Mouse (Mus musculus) lung, postnatal 10 days (tissue): ENCODE results near the gene Krt7.

Source experiments
- DNase-seq: peaks from one replicate; pipeline ENCODE4 v3.0.0; 2021

The Krt7 gene

DNA sequence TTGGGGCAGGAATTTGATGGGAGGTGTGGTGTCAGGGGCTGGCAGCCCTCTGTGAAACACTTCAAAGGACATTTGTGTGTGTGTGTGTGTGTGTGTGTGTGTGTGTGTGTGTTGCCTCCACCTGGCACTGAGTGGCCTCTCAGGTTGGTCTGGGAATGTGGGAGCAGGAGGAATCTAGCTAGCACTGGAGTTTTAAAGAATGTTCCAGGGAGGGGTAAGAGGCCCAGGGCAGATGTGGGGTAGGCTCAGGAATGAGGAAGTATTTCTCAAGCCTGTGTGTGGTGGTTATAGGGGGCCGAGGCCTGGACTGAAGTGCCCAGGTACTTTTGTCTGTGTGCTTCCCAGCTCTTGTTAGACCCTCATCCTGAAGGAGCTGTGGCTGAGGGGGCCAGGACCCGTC lies at the start of gene Krt7:
Gene Krt7 (plus strand): TSS at position 269 of the 400 bp plus-strand sequence.
- DNase-seq, result peak; percentile 73

DNA sequence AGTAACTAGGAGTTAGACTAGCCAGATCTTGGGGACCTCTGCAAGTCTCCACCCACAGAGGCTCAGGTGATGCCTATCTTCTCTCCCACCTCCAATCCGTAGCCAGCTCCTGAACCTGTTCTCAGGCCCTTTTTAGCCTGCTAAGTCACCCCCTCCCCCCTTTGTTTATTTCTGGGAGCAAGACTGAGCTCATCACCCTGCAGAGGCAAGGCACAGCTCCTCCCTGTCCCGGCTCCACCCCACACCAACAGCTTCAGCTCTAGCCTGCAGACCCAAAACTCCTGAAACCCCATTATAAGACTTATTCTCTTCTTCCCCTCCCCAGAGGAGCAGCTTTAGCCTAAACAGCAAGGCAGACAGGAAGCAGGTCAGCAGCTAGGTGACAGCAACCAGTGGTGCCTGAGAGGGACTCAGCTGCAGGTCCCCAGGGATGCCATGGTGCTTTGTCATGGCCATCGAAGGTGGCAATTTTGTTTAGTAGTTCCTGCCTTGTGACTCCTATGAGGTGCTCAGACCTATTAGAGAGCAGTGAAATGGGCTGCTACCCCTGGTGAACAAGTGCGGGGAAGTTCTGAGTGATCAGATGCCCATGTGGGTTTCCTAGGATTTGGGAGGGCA lies 48.3 kb upstream of the Krt7 start:
- DNase-seq, result peak; percentile 63

DNA sequence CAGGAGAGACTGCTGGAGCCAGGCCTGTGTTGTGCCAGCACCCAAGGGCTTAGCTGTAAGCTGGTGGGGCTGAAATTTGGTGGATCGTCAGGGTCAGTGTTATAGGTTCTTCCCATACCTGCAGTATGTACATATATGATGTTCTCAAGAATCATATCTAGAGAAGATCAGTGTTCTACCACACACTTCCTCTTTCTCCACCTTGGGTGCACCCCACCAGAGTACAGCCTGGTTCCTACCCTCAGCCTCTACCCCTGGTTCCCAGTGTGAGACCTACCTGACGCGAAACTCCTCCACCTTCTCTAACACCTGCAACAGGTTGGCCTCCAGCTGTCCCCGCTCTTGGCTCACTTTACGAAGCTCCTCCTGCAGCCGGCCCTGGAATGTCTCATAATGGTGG lies 46.9 kb upstream of the Krt7 start:
- DNase-seq, result peak; percentile 3

DNA sequence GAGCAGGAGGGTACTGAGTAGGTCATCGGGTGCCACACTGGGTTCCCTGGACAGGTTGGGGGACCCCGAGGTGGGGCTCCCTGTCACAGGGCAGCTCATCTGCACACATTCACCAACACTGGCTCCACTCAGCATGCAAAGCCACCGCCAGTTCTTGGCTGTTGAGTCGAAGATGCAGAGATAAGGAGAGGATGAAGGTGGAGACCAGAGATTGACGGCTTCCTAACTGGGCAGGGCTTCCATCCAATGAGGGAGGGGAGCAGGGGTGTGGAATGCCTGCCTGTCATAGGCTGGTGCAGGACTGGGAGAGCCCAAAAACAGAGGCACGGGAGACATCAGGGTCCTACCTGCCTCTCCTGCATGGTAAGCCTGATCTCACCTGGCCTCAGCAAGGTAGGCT lies 46.4 kb upstream of the Krt7 start:
- DNase-seq, result peak; percentile 55

DNA sequence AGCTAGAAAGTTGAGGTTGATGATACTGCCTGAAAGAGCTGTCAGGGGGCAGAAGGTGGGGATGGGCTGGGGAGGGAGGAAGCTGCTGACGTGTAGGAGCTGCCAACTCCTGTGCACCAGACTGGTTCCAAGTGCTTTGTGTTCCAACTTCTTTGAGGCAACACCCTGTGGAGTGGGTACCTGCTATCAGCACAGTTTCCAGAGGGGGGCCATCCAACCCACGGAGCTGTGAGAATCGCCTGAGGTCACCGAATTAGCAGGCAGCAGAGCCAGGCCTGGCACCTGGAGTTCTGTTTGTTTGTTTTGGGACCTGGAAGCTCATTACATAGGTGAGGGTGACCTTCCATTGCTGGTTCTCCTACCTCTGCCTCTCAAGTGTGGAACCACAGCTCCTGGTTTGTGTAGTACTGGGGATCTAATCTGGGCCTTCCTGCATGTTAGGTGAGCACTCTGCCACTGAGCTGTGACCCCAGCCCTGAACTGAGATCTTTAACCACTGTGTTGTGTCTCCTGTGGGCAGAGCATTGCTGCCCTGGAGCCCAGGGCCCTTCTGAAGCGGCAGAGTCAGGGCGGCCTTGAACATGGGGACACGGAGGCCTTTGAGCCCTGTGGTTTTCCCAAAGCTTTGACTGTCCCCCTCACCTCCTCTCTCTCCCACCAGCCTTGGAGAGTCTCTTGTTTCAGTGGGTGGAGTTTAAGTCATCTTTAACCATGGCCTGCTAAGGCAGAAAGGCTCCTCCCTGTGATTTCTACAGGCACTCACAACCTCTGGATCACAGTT lies 45.8 kb upstream of the Krt7 start:
- DNase-seq, result peak; percentile 58

DNA sequence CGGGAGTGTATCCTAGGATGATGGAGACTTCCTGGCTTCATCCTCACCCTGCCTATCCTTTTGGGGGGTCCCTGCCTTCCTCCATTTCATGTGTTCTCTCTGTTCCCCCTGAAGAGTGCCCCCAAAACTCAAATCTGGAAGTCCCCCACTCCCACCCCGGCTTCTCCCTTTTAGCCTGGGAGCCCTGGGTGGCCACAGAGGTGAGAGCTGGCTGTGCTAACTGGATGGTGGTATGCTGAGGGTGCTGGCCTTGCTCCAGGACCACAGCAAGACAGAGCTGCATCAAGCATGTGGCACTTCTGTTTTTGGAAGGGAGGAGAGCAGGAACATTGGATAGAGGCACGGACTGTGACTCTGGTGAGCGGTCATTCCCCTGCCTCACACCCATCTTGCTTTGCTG lies 45.1 kb upstream of the Krt7 start:
- DNase-seq, result no peak

DNA sequence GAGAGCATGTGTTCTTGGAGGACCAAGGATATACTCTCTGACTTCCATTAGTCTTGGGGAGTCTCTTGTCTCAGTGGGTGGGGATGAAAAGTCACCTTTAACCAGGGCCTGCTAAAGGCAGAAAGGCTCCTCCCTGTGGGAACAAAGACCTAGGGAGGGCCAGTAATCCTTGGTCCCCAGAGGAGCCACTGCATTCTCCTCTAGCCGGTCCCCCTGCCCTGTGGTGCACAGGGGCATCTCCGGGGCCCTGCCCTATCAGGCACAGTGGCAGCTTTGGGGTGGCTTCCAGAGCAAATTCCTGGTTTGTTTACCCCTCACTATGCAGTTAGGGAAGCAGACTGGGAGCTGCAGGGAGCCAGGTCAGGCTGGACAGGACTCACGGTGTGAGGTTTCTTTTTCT lies 44.4 kb upstream of the Krt7 start:
- DNase-seq, result no peak

DNA sequence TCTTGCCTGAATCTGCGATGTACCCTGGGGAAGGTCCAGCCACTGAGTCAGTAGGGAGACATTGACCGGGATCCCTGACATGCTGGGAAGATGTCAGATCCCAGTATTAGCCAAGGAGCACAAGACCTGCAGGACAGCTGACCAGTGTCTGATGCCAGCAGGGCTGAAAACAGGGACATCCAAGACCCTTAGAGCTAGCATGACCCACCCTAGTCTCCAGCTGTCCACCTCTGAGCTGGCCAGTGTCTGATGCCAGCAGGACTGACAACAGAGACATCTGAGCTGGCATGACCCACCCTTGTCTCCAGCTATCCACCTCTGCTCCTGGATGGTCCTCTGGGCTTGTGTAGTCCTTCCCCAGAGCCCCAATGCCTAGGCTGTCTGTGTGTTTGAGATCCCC lies 43.9 kb upstream of the Krt7 start:
- DNase-seq, result no peak

DNA sequence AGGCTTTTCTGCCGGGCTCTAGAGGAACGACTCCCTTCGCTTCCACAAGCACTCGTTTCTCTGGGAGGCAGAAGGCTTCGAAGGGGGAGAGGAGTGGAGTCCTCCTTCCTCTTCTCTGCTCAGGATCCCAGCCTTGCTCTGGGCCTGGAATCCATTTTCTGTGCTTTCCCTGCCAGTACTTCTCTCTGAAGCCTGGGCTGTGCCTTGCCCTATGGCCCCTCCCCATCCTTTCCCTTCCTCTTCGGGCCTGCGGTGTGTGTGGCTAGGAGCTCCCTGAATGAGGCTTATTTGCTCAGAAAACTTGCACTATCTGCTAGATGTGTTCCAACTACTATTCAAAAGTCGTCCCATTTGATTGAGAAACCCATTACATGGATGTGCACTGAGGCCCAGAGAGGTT lies 43.3 kb upstream of the Krt7 start:
- DNase-seq, result no peak

DNA sequence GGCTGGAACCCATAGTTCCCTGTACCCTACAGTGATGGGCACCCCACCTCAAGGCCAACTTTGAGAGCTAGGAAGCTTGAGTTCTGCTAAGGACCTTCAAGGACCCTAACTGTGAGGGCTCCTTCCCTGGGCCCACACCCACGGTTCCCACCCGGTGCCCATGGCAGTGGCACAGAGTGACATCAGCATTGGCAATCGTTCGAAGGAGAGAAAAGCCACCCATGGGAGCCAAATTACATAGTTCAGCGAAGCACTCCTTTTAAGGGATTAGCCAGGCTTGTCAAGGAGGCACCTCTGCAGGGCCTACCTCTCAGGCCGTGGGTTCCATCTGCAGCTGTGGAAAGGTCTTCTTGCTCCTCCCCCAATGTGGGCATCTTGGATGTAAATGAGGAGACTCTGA lies 42.8 kb upstream of the Krt7 start:
- DNase-seq, result no peak

DNA sequence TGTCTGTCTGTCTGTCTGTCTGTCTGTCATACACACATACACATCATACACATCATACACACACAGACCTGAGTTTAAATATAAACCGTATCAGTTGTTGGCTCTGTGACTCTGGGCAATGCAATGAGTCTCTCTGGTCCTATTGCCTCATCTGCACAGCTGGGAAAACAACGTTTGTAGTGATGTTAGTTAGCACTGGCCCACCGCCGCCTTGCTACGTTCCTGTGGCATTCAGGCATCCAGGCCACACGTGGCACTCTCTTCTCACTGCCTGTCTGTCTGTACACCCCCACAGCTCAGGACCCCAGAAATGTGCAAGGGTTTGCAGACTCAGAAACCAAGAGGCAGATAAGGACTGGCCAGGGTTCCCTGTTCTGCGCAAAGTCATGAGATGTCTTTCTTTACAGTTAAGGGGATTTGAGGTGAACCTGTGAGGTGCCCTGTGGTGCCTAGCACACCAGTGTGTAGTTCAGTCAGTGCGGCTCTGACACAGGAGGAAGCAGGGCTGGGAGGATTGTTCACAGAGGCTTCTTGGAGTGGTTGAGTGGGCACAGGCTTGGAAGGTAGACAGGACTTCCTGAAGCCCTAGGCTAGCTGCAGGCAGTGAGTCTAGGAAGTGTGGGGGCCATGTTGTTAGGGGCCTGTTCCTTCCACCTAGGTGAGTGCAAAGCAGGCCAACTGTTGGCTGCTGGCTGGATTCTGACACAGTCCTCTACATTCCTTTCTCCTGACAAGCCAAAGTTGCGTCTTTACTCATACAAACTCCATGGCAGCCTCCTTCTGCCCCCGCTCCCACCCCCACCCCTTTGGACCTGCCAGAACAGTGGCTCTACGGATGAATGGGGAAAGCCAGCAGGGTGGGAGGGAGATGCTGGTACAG lies 42.1 kb upstream of the Krt7 start:
- DNase-seq, result peak; percentile 59

DNA sequence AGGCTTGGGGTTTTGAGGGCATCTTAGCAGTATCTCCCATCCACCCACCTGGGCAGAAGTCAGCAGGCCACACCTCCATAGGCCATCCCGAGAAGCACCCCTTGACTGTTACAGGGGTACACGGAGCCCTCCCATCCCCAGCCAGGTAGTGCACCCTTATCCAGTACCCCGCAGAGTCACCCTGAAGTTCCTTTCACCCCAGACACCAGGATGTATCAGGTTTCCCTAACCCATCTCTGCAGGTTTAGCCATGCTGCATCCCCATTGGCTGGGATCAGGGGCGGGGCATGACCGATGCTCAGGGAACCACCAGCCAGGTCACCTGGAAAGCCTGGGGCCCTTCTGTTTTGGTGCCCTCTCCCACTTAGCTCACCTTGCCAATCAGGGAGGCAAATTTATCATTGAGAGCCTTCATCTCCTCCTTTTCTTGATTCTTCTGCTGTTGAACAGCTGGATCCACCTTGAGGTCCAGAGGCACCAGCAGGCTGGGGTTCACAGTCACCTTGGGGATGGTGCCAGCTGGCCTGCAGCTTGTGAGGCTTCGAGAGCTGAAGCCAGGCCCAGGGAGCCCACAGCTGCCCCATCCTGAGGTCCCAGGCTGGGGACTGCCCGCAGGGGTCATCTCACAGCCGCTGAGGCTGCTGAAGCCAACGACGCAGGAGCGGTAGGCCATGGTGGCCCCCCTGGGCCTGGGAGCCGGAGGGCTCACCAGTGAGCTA lies 41.3 kb upstream of the Krt7 start:
- DNase-seq, result peak; percentile 56

DNA sequence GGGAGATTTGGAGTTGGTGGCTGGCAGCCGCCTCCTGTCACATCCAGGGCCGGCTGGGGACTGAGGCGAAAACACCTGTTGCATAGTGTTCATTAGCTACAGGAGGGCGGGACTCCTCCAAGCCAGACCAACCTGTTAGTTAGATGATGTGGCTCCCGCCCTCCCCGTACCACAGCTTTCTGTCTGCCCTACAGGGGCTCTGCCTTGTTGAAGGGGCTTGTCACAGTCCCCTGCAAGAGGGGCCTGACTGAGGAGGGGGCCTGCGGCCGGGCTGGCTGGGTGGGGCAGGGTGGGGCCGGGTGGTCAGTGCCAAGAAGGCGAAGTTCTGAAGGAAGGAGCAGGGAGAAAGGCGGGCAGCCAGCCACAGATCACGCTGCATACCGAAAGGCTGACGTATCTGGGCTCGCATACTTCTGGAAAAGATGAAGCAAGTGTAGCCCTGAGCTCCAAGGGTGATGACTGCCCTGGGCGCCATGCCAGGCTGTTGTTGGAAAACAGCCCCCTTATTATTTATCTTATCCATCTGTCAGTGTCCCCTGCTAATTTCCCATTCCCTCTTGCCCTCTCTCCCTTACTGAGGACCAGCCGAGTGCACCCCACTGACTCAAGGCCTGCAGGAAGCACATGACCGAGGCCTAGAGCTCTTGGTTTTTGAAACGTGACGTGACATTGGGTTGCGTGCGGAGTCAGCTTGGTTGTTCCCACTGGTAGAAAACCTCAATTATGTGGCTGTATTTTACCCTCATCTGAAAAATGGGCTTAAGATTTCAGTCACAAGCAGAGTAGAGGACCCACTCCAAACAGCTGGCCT lies 40.5 kb upstream of the Krt7 start, which contains the start of gene Krt80:
Gene Krt80 (minus strand): TSS at position 62 of the 811 bp plus-strand sequence.
- DNase-seq, result peak; percentile 97

DNA sequence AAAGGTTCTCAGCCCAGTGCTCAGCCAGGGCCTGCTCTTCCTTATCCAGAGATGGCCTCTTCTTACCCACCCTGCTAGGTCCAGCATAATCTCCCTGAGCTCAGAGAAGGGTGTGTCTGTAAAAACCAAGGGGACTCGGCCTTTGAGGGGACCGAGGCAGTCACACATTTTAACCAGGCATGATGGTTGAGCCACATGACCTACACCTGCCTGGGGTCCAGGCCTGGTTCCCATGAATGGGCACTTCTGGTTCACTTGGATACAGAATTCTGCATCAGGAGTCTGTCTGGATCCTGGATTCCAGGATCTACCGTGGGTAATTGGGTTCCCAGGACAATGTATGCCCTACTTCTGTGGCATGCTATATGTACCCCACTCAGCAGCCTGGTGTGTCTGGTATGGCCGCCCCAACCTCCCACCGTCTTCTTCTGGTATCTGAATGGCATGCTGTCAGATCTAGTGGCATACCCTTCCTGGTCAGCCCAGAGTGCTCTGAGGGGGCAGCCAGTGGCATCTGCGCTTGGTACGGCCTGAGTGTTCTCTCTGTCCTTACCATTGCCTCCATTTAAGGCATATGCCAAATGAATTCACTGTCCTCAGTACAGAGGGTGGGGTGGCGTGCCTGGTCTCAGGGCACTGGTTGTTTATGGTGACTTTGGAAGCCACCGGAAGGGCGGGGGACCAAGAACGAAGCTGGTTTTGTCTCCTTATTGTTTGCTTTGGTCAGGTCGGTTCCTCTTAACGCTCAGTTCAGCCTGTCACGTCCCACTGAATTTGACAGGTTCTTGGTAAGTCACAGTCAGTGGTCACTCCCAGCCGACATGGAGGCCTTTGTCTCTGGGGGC lies 39.5 kb upstream of the Krt7 start:
- DNase-seq, result peak; percentile 72

DNA sequence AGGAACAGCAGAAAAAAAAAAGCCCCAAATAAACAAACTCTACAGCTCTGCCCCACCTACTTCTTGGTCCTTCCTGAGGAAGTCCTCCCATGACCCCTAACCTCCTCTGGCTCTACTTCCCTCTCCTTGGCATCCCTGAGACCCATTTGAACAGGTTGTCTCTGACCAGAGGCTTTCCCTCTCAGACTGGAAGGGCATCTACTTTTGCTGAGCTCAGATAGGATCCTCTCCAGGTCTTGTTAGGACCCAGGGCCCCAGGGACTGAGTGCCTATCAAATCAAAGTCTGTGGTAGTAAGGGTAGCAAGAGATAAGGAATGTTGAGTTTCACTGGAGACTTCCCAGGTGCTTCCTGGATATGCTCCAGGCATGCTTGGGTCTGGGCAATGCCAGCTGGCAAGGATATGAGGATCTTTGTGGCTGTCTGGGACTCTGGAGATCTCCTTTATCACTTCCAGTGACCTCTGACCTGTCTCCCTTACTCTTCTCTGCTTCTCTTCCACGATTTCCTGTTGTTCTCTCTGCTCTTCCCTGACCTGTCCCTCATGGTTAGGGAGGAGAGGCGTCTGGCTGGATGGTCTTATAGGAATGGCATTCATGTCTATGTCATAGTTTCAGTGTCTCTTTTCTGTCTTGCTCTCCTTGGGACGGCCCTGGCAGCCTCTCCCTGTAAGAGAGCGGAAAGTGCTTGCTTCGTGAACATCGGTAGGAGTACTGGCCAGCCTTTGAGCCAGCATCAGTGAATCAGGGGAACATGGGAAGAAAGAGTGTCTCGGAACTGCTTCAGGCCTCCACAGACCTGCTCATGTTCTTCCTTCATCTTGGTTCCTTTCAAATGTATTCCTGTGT lies 38.5 kb upstream of the Krt7 start:
- peak; percentile 58 for DNase-seq

DNA sequence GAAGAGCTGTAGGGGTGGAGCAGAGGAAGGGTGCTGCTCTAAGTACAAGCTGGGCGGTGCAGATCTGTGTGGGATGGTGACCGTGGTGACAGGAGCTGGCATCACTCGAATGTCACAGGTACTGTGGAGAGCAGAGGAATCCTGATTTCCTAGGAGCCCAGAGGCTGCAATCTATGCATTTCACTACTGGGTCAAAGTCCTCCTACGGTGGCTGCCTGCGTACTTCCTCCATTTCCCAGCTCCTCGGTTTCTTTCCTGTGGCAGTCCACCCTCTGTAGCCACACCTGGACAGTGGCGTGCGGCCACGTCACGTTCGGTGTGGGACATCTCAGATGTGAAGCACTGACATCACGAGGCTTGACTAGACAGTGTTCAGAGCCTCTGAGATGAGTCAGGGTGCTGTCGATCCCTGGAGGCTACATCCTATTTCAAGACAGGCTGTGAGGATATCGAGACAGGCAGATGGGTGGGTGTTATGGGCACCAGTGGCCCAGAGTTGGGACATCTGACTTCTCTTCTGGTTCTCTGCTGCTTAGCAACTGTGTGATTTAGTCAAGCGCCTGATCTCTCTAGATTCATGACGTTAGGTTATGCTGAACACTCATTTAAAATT lies 37.5 kb upstream of the Krt7 start:
- DNase-seq, result no peak

DNA sequence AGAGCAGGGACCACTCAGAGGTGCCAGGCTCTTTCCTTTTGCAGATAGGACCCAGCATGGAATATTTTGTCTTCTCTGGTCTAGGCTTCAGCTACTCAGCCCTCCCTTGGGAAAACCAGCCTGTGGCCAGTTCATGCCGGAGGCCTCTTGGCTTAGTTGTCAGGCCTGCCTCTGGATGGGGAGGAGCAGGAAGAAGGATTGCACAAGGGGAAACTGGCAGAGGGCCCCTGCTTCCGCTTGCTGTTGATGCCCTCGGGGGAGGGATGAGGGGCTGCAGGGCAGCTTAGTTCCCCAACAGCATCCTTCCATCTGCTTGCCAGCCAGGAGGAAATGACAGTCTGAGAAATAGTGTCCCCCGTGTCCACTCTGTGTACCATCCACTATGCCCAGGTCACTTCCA lies 36.0 kb upstream of the Krt7 start:
- DNase-seq, result peak; percentile 91

DNA sequence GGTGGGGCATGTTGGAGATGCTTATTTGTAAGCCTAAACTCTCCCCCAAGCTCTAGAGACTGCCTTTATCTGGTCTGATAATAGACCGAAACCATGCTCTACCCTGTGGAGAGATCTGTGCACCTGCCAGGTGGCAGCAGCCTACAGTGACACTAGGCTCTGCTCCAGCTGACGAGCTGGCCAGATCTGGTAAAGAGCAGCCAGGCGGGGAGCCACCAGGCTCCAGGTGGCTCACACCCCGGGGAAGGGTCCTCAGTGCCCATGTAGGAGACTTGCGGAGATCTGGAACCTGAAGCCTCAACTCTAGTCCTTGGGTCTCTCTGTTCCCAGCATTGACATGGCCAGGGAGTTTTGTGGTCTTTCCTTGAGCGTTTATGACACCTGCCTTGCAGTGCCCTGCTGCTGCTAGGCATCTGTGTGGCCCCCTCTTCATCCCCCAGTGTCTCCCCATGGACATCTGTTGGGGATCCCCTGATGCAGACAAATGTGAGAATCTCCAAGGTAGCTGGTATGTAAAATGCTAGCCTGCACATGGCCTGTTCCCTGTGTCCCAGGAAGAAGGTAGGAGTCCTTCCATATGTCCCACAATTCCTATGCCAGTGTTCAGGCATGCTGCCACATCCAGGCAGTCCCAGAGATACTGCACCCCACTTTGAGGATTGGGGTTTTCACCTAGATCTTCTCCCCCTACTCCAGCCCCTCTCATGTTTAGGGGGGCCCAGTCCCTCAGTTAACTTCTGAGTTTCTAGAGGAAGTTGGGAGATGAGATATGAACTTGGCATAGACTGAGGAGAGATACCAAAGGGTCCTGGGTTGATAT lies 34.7 kb upstream of the Krt7 start:
- no peak for DNase-seq

DNA sequence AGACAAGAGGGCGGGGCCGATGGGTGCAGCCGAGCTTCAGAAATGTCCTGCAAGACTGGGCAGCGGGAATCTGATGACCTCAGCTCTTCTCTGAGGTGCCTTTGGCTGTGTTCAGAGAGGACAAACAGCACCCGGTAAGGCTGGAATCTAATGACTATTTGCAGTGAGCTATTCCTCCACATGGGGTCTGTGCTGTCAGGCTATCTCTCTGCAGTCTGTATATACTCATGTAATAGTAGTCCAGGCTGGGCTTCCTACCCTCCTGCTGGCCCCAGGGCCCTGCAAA lies 34.1 kb upstream of the Krt7 start:
- no peak for DNase-seq
